Mouse (Mus musculus) forebrain, embryonic 12.5 days (tissue): Measurements from ENCODE around the gene Rnf151. TPM values are rescaled to one million over a fixed set of nuclear protein-coding genes. Genes with fewer than 3 reads are reported as not detected.
"Not testable (repeated sequence)": the region's sequence is repeated elsewhere in the genome, so short reads cannot be mapped to it uniquely, and the experiment has no call there.

ENCODE experiments used
- ATAC-seq: fragments of 200-750 bp; cut with Nextera tagmentation; 2 replicates; pipeline ENCODE4 v1.8.0; 2017; ENCODE audit warnings: moderate TSS enrichment; ENCODE audit not compliant: low FRiP score
- H3K27ac ChIP-seq: fragments of 300-500 bp; sonication (generic); 2 replicates; pipeline ENCODE4 v1.5.1; 2016; ENCODE audit warnings: mild to moderate bottlenecking
- H3K27me3 ChIP-seq: fragments of 300-500 bp; sonication (generic); 2 replicates; pipeline ENCODE4 v1.6.1; 2016; ENCODE audit warnings: mild to moderate bottlenecking
- H3K36me3 ChIP-seq: fragments of 300-500 bp; sonication (generic); replicated peaks from 2 replicates; pipeline ENCODE4 v1.6.1; 2016; ENCODE audit warnings: mild to moderate bottlenecking
- H3K4me1 ChIP-seq: fragments of 300-500 bp; sonication (generic); 2 replicates; pipeline ENCODE4 v1.6.1; 2016
- H3K4me2 ChIP-seq: fragments of 300-500 bp; sonication (generic); 2 replicates; pipeline ENCODE4 v1.6.1; 2016; ENCODE audit warnings: mild to moderate bottlenecking, moderate library complexity
- H3K4me3 ChIP-seq: fragments of 300-500 bp; sonication (generic); replicated peaks from 2 replicates; pipeline ENCODE4 v1.5.1; 2016; ENCODE audit warnings: mild to moderate bottlenecking
- H3K9ac ChIP-seq: fragments of 300-500 bp; sonication (generic); 2 replicates; pipeline ENCODE4 v1.6.1; 2016; ENCODE audit warnings: mild to moderate bottlenecking
- H3K9me3 ChIP-seq: fragments of 300-500 bp; sonication (generic); 2 replicates; pipeline ENCODE4 v1.6.1; 2016
- WGBS: fragments of 180-500 bp; shearing (Covaris S2); methylation state at CpG from one replicate; pipeline ENCODE4 v1.1.7; 2016; 5-methylcytosine and 5-hydroxymethylcytosine counted together
- polyA plus RNA-seq: library from polyadenylated mRNA; unstranded; fragments of >200 nt; fragmentation: Nextera tagmentation; extraction: Ambion mirVana; gene quantifications from 2 replicates; pipeline ENCODE4 v1.2.1, GENCODE M21; 2016

Gene Rnf151
- polyA plus RNA-seq, 1 experiment from 2014 or later = not detected

- WGBS = under 1% methylated on average over 71 of the region's 80 CpGs
- ATAC-seq = peak; percentile 99
Measured at GRCm38 (mm10) chr17:24669545-24670245, 48.2 kb downstream of the Rnf151 start, which contains the start of gene Zfp598. Gene Zfp598, plus strand, starts transcription at chr17:24669687.

GRCm38 (mm10) chr17:24669214-24669544 is 48.7 kb downstream of the Rnf151 start:
- not testable (repeated sequence) for H3K9me3 ChIP-seq, H3K36me3 ChIP-seq, H3K27me3 ChIP-seq, ATAC-seq
- H3K27ac ChIP-seq = peak overlapping the region; percentile 85
- H3K4me2 ChIP-seq = peak overlapping the region; percentile 86
- WGBS = 10% methylated on average over 15 of the region's 15 CpGs
- H3K4me3 ChIP-seq = peak overlapping the region; percentile 99
- H3K4me1 ChIP-seq = peaks cover 38% of the 10 kb centered on the region
- H3K9ac ChIP-seq = peak overlapping the region; percentile 99; the same call in 1 of the 2 replicates

More at GRCm38 (mm10) chr17:24669545-24670245, 48.2 kb downstream of the Rnf151 start, which contains the start of gene Zfp598:
- Histone ChIP-seq H3K36me3 (no peaks in the 10 kb centered on the region; the same call in 1 of the 2 replicates), H3K4me3 (peak within 1 kb of the TSS; percentile 99), H3K27ac (peak within 1 kb of the TSS; percentile 85), H3K9ac (peak within 1 kb of the TSS; percentile 99), H3K4me2 (peak within 1 kb of the TSS; percentile 86), H3K9me3 (no peaks in the 10 kb centered on the region), H3K4me1 (peaks cover 38% of the 10 kb centered on the region), H3K27me3 (peaks cover 4% of the 10 kb centered on the region; the same call in 1 of the 2 replicates)

- WGBS = 35% methylated on average over 6 of the region's 6 CpGs
- Histone ChIP-seq H3K27me3 (peaks cover 7% of the 10 kb centered on the region; the same call in 1 of the 2 replicates), H3K4me2 (no peak overlapping the region), H3K36me3 (no peaks in the 10 kb centered on the region), H3K4me3 (no peak overlapping the region), H3K9ac (no peak overlapping the region), H3K9me3 (no peaks in the 10 kb centered on the region), H3K4me1 (peaks cover 31% of the 10 kb centered on the region), H3K27ac (no peak overlapping the region)
- ATAC-seq = no peak
Measured at GRCm38 (mm10) chr17:24667416-24667815, 50.4 kb downstream of the Rnf151 start.

GRCm38 (mm10) chr17:24667011-24667410 is 50.9 kb downstream of the Rnf151 start:
- not testable (repeated sequence) for H3K27me3 ChIP-seq, ATAC-seq, H3K36me3 ChIP-seq, H3K4me3 ChIP-seq, H3K4me2 ChIP-seq, H3K9ac ChIP-seq, H3K9me3 ChIP-seq, H3K27ac ChIP-seq
- peaks cover 27% of the 10 kb centered on the region for H3K4me1 ChIP-seq
- 72% methylated on average over 7 of the region's 7 CpGs for WGBS

Other genes starting within 250 kb of the Rnf151 start
- gene E4f1, start 247.8 kb downstream of the Rnf151 start, polyA plus RNA-seq = 34.1 and 37.1 TPM in 2 replicates
- 59.3 and 60.3 TPM in 2 replicates for gene Pgp, start 247.7 kb downstream of the Rnf151 start, polyA plus RNA-seq
- gene Bricd5, start 244.2 kb downstream of the Rnf151 start, polyA plus RNA-seq = not detected in 2 replicates
- 34.4 and 37.9 TPM in 2 replicates for gene Mlst8, start 239.0 kb downstream of the Rnf151 start, polyA plus RNA-seq
- gene Caskin1, start 229.5 kb downstream of the Rnf151 start, polyA plus RNA-seq = 14.8 and 16.6 TPM in 2 replicates
- 100 and 103 TPM in 2 replicates for gene Traf7, start 190.1 kb downstream of the Rnf151 start, polyA plus RNA-seq
- 1.7 and 1.9 TPM in 2 replicates for gene Rab26, start 183.9 kb downstream of the Rnf151 start, polyA plus RNA-seq
- 15.5 and 17.9 TPM in 2 replicates for gene Pkd1, start 168.2 kb downstream of the Rnf151 start, polyA plus RNA-seq
- gene Tsc2, start 85.4 kb downstream of the Rnf151 start, polyA plus RNA-seq = 78.4 and 89.3 TPM in 2 replicates
- gene Nthl1, start 85.4 kb downstream of the Rnf151 start, polyA plus RNA-seq = 14.5 and 18.8 TPM in 2 replicates
- 18.3 and 21.9 TPM in 2 replicates for gene Slc9a3r2, start 67.7 kb downstream of the Rnf151 start, polyA plus RNA-seq
- gene Npw, start 59.6 kb downstream of the Rnf151 start, polyA plus RNA-seq = not detected in 2 replicates
- 25.5 and 26.9 TPM in 2 replicates for gene Zfp598, start 48.4 kb downstream of the Rnf151 start, polyA plus RNA-seq
- 27.8 and 33.5 TPM in 2 replicates for gene Syngr3, start 28.1 kb downstream of the Rnf151 start, polyA plus RNA-seq
- gene Gfer, start 21.9 kb downstream of the Rnf151 start, polyA plus RNA-seq = 49.1 and 50.2 TPM in 2 replicates
- 1.6 and 2.6 TPM in 2 replicates for gene Noxo1, start 21.8 kb downstream of the Rnf151 start, polyA plus RNA-seq
- gene Tbl3, start 10.4 kb downstream of the Rnf151 start, polyA plus RNA-seq = 94.7 and 98.0 TPM in 2 replicates
- gene Rps2, start 53 bp upstream of the Rnf151 start, polyA plus RNA-seq = 946 and 1,025 TPM in 2 replicates
- gene Ndufb10, start 6.4 kb upstream of the Rnf151 start, polyA plus RNA-seq = 195 and 201 TPM in 2 replicates
- not detected in 2 replicates for gene Rpl3l, start 9.8 kb upstream of the Rnf151 start, polyA plus RNA-seq
- gene Msrb1, start 18.6 kb upstream of the Rnf151 start, polyA plus RNA-seq = 18.8 and 19.5 TPM in 2 replicates
- 1.1 and 1.7 TPM in 2 replicates for gene Hs3st6, start 34.9 kb upstream of the Rnf151 start, polyA plus RNA-seq
- not detected in 2 replicates for gene Meiob, start 86.2 kb upstream of the Rnf151 start, polyA plus RNA-seq
- gene Hagh, start 122.1 kb upstream of the Rnf151 start, polyA plus RNA-seq = 24.8 and 27.1 TPM in 2 replicates
- gene Fahd1, start 132.3 kb upstream of the Rnf151 start, polyA plus RNA-seq = 17.3 and 17.7 TPM in 2 replicates
- 0.20 TPM in 1 of 2 replicates, not detected in the other for gene Igfals, start 147.9 kb upstream of the Rnf151 start, polyA plus RNA-seq
- gene Nubp2, start 168.3 kb upstream of the Rnf151 start, polyA plus RNA-seq = 62.9 and 64.4 TPM in 2 replicates
- 47.3 and 50.7 TPM in 2 replicates for gene Spsb3, start 168.6 kb upstream of the Rnf151 start, polyA plus RNA-seq
- gene Eme2, start 177.0 kb upstream of the Rnf151 start, polyA plus RNA-seq = 42.7 and 44.6 TPM in 2 replicates
- 86.0 and 91.1 TPM in 2 replicates for gene Mrps34, start 177.1 kb upstream of the Rnf151 start, polyA plus RNA-seq
- 54.9 and 63.0 TPM in 2 replicates for gene Nme3, start 178.4 kb upstream of the Rnf151 start, polyA plus RNA-seq
- gene Mapk8ip3, start 218.9 kb upstream of the Rnf151 start, polyA plus RNA-seq = 76.5 and 78.2 TPM in 2 replicates
- 304 and 312 TPM in 2 replicates for gene Jpt2, start 242.6 kb upstream of the Rnf151 start, polyA plus RNA-seq